Mouse (Mus musculus) CH12.LX (cell line): ENCODE measurements around the gene Icos. TPM values are rescaled to one million over a fixed set of nuclear protein-coding genes. Genes with fewer than 3 reads are reported as not detected.
A peak's percentile ranks its signal among the peaks of the same experiment; 100 is the strongest.

Source experiments
- DNase-seq: peaks from one replicate; pipeline ENCODE4 v3.0.0-alpha.2; 2013; ENCODE audit errors: extremely low read depth
- H3K27ac ChIP-seq: 2 replicates; pipeline ENCODE4 v1.5.1; 2012; ENCODE audit warnings: low read depth, mild to moderate bottlenecking, control low read depth, moderate library complexity; ENCODE audit not compliant: insufficient read depth
- H3K27me3 ChIP-seq: replicated peaks from 2 replicates; pipeline ENCODE3; 2012; ENCODE audit warnings: inconsistent platforms
- H3K36me3 ChIP-seq, 2 experiments: replicated peaks in 1 of 2; 2 replicates each; pipeline versions ENCODE3 to v1.6.1; 2012; ENCODE audit warnings: inconsistent platforms in 1 of 2, low read length in 1 of 2, mild to moderate bottlenecking in 1 of 2, mixed read lengths in 1 of 2, moderate library complexity in 1 of 2; ENCODE audit not compliant: control insufficient read depth in 1 of 2, insufficient read depth in 1 of 2
- H3K4me1 ChIP-seq, 2 experiments: 2 replicates each; pipeline ENCODE4 v1.6.1; 2012; ENCODE audit warnings: inconsistent platforms in 1 of 2, moderate library complexity in 1 of 2; ENCODE audit not compliant: insufficient read depth in 2 of 2, control insufficient read depth in 1 of 2
- H3K4me2 ChIP-seq: 2 replicates; pipeline ENCODE4 v1.6.1; 2012; ENCODE audit warnings: low read depth, mild to moderate bottlenecking, control low read depth; ENCODE audit not compliant: poor library complexity, insufficient read depth, severe bottlenecking
- H3K4me3 ChIP-seq, 3 experiments: fragments of 150-350 bp in 1 of 3; sonication (generic) in 1 of 3; replicated peaks in 1 of 3; 2 replicates each; pipeline versions ENCODE3 to v1.5.1; 2011 to 2012; ENCODE audit warnings: low read depth in 2 of 3, low read length in 2 of 3, mild to moderate bottlenecking in 2 of 3, moderate library complexity in 2 of 3, control low read depth in 1 of 3, improper control_type of control experiment in 1 of 3, inconsistent platforms in 1 of 3, mixed read lengths in 1 of 3; ENCODE audit not compliant: poor library complexity in 1 of 3
- H3K79me2 ChIP-seq: replicated peaks from 2 replicates; pipeline ENCODE4 v1.6.1; 2012; ENCODE audit warnings: mild to moderate bottlenecking, moderate library complexity; ENCODE audit not compliant: control insufficient read depth, poor library complexity, insufficient read depth, severe bottlenecking; ENCODE audit errors: extremely low read depth
- H3K9ac ChIP-seq: 2 replicates; pipeline ENCODE4 v1.6.1; 2012; ENCODE audit warnings: low read depth, mild to moderate bottlenecking, control low read depth, moderate library complexity; ENCODE audit not compliant: insufficient read depth
- H3K9me3 ChIP-seq: replicated peaks from 2 replicates; pipeline ENCODE3; 2012; ENCODE audit warnings: low read length, inconsistent platforms, mixed read lengths
- BHLHE40 ChIP-seq: IDR thresholded peaks from 2 replicates; pipeline ENCODE4 v1.6.1; 2011; ENCODE audit warnings: mild to moderate bottlenecking, low read depth, low read length, improper control_type of control experiment
- CHD1 ChIP-seq: IDR thresholded peaks from 2 replicates; pipeline ENCODE4 v1.6.1; 2012; ENCODE audit warnings: low read depth, low read length, improper control_type of control experiment, inconsistent platforms
- CHD2 ChIP-seq: IDR thresholded peaks from 2 replicates; pipeline ENCODE4 v1.6.1; 2011; ENCODE audit warnings: low read length, improper control_type of control experiment
- CTCF ChIP-seq, 2 experiments: IDR thresholded peaks in 1 of 2; conservative IDR thresholded peaks in 1 of 2; 2 replicates each; pipeline ENCODE4 v1.5.1; 2011 to 2012; ENCODE audit warnings: low read depth in 2 of 2, low read length in 2 of 2, improper control_type of control experiment in 1 of 2, inconsistent platforms in 1 of 2, mild to moderate bottlenecking in 1 of 2, moderate library complexity in 1 of 2
- E2F4 ChIP-seq: IDR thresholded peaks from 2 replicates; pipeline ENCODE4 v1.6.1; 2011; ENCODE audit warnings: low read depth, low read length, improper control_type of control experiment; ENCODE audit not compliant: insufficient replicate concordance
- ETS1 ChIP-seq: conservative IDR thresholded peaks from 2 replicates; pipeline ENCODE4 v1.6.1; 2012; ENCODE audit warnings: low read depth, mild to moderate bottlenecking, inconsistent platforms, low read length, improper control_type of control experiment, moderate library complexity
- JUN ChIP-seq: IDR thresholded peaks from 2 replicates; pipeline ENCODE4 v1.6.1; 2011; ENCODE audit warnings: low read depth, mild to moderate bottlenecking, low read length, improper control_type of control experiment, moderate library complexity; ENCODE audit not compliant: insufficient read depth
- MAZ ChIP-seq: IDR thresholded peaks from 2 replicates; pipeline ENCODE4 v1.6.1; 2012; ENCODE audit warnings: low read depth, mild to moderate bottlenecking, inconsistent platforms, low read length, improper control_type of control experiment, moderate library complexity
- MEF2A ChIP-seq: IDR thresholded peaks from 2 replicates; pipeline ENCODE4 v1.6.1; 2014; ENCODE audit warnings: low read depth, mild to moderate bottlenecking, inconsistent platforms, low read length, improper control_type of control experiment, borderline replicate concordance
- MXI1 ChIP-seq: IDR thresholded peaks from 2 replicates; pipeline ENCODE4 v1.6.1; 2011; ENCODE audit warnings: mild to moderate bottlenecking, low read depth, low read length, improper control_type of control experiment
- NELFE ChIP-seq: IDR thresholded peaks from 2 replicates; pipeline ENCODE4 v1.6.1; 2011; ENCODE audit warnings: low read depth, low read length, improper control_type of control experiment
- PAX5 ChIP-seq: IDR thresholded peaks from 2 replicates; pipeline ENCODE4 v1.6.1; 2012; ENCODE audit warnings: low read length, inconsistent platforms, mixed read lengths
- POLR2A ChIP-seq: IDR thresholded peaks from 2 replicates; pipeline ENCODE4 v1.6.1; 2011; ENCODE audit warnings: low read depth, mild to moderate bottlenecking, improper control_type of control experiment, low read length
- RAD21 ChIP-seq: IDR thresholded peaks from 2 replicates; pipeline ENCODE4 v1.6.1; 2011; ENCODE audit warnings: low read depth, mild to moderate bottlenecking, low read length, improper control_type of control experiment, moderate library complexity
- SIN3A ChIP-seq: IDR thresholded peaks from 2 replicates; pipeline ENCODE4 v1.6.1; 2012; ENCODE audit warnings: low read length, improper control_type of control experiment, inconsistent platforms
- SMC3 ChIP-seq: IDR thresholded peaks from 2 replicates; pipeline ENCODE4 v1.6.1; 2011; ENCODE audit warnings: low read depth, low read length, improper control_type of control experiment
- TBP ChIP-seq: conservative IDR thresholded peaks from 2 replicates; pipeline ENCODE4 v1.6.1; 2011; ENCODE audit warnings: low read depth, low read length, improper control_type of control experiment
- USF1 ChIP-seq: IDR thresholded peaks from 2 replicates; pipeline ENCODE4 v1.6.1; 2014; ENCODE audit warnings: low read depth, mild to moderate bottlenecking, inconsistent platforms, low read length, improper control_type of control experiment
- ZC3H11A ChIP-seq: IDR thresholded peaks from 2 replicates; pipeline ENCODE4 v1.6.1; 2012; ENCODE audit warnings: low read depth, mild to moderate bottlenecking, inconsistent platforms, low read length, improper control_type of control experiment
- ZKSCAN1 ChIP-seq: IDR thresholded peaks from 2 replicates; pipeline ENCODE4 v1.6.1; 2012; ENCODE audit warnings: low read depth, inconsistent platforms, low read length, improper control_type of control experiment, borderline replicate concordance
- ZMIZ1 ChIP-seq: IDR thresholded peaks from 2 replicates; pipeline ENCODE4 v1.6.1; 2012; ENCODE audit warnings: low read depth, mild to moderate bottlenecking, inconsistent platforms, low read length, improper control_type of control experiment
- ZNF384 ChIP-seq: IDR thresholded peaks from 2 replicates; pipeline ENCODE4 v1.6.1; 2012; ENCODE audit warnings: low read depth, low read length, improper control_type of control experiment, inconsistent platforms
- dilution Hi-C: fragments of 300-500 bp; cut with MboI; formaldehyde crosslinking; loops from 2 replicates; pipeline ENCODE4 v1.14.3; 2020; ENCODE audit warnings: low sequenced_read_pairs; ENCODE audit not compliant: extremely low pct_unique_long_range_greater_than_20kb, extremely low pct_ligation_motif_present
- in situ Hi-C: fragments of 300-500 bp; cut with MboI; formaldehyde crosslinking; loops from 3 replicates; pipeline ENCODE4 v1.14.3; 2019; ENCODE audit warnings: low sequenced_read_pairs, low pct_ligation_motif_present, low pct_unique_long_range_greater_than_20kb, mixed read lengths
- polyA plus RNA-seq: library from polyadenylated mRNA; unstranded; fragments of >175 nt; gene quantifications from 2 replicates; pipeline ENCODE4 v1.2.1, GENCODE M21; 2012; ENCODE audit warnings: low read depth; ENCODE audit not compliant: insufficient read length
- total RNA-seq, 2 experiments: library from RNA; depleted of rRNA; stranded (reverse); fragments of 300-350 nt in 1 of 2; fragments of >200 nt in 1 of 2; gene quantifications; 2 replicates each; pipeline ENCODE4 v1.2.3; 2012 to 2014

Gene Icos
- total and polyA plus RNA-seq, 3 experiments: 0.08 TPM; not detected in 2

- no peak for TF ChIP-seq TBP
- TF ChIP-seq ZNF384: peak; percentile 64
- TF ChIP-seq PAX5: no peak
- peak; percentile 33; the same call in 1 of the 2 replicates for TF ChIP-seq JUN
- no peak for TF ChIP-seq USF1
- 0 out of 2 replicates have a peak, but pooled peaks have one; percentile 38 for TF ChIP-seq SIN3A
- no peak for TF ChIP-seq ZKSCAN1
- no peak for TF ChIP-seq CHD1
These were observed 36.4 kb upstream of the Icos start (continued) for GRCm38 (mm10) chr1:60941056-60942048.

GRCm38 (mm10) chr1:60942921-60943320 is 34.8 kb upstream of the Icos start:
- Histone ChIP-seq H3K4me1 (peaks cover 26 to 69% of the 10 kb centered on the region in 2 experiments), H3K9ac (no peak overlapping the region), H3K27ac (no peak overlapping the region), H3K4me3 (no peak overlapping the region), H3K27me3 (no peaks in the 10 kb centered on the region), H3K9me3 (no peaks in the 10 kb centered on the region), H3K4me2 (no peak overlapping the region), H3K36me3 (no peaks in the 10 kb centered on the region), H3K79me2 (no peaks in the 10 kb centered on the region)
- no peak for DNase-seq
- in situ Hi-C loops: loop anchor here (5.0 kb wide), 1 partner anchor 76 kb away; no protein-coding TSS in a partner anchor
- TF ChIP-seq ZNF384: no peak
- TF ChIP-seq PAX5: no peak
- no peak for TF ChIP-seq MAZ
- TF ChIP-seq BHLHE40: no peak
- TF ChIP-seq MEF2A: no peak
- no peak for TF ChIP-seq ZKSCAN1
- TF ChIP-seq CTCF (conservative IDR thresholded peaks at IDR 0.05 in 1 of 2, IDR thresholded peaks at IDR 0.05 in 1 of 2; ENCODE audit: low read depth in 2 of 2, low read length in 2 of 2): no peak
- TF ChIP-seq SMC3: no peak
- no peak for TF ChIP-seq MXI1
- no peak for TF ChIP-seq NELFE
- no peak for TF ChIP-seq RAD21
- no peak for TF ChIP-seq ETS1
- no peak for TF ChIP-seq E2F4
- no peak for TF ChIP-seq CHD2
- TF ChIP-seq ZMIZ1: no peak
- no peak for TF ChIP-seq CHD1
- no peak for TF ChIP-seq SIN3A
- no peak for TF ChIP-seq POLR2A
- TF ChIP-seq ZC3H11A: no peak
- dilution Hi-C loops: no loop called here
